Mouse (Mus musculus): ENCODE results near the gene Kank4. TPM values are rescaled to one million over a fixed set of nuclear protein-coding genes. Genes with fewer than 3 reads are reported as not detected.
"Not testable (repeated sequence)": the region's sequence is repeated elsewhere in the genome, so short reads cannot be mapped to it uniquely, and the experiment has no call there.

The Kank4 gene
- polyA plus RNA-seq, 1 experiment from 2014 or later, result 0.89 TPM

DNA sequence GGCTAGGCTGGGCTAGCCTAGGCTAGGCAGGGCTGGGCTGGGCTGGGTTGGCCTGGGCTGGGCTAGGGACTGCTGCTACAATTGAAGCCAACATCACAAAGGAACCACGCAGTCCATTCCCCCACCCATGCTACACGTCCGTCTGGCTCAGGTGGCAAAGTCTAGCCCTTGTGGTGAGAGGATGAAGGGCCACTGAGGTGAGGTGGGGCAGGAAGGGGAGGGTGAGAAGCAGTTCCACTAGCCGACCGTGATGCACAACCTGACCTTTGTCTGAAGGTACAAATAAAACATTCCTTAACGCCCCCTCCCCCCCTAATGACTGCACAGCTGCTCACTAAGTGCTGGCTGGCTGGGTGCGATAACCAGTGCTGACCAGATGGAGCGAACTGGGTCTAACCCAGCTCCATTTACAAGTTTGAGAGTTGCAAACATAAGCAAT lies 28.4 kb upstream of the Kank4 start:
- ATAC-seq (ENCODE audit: low FRiP score, low read depth), result no peak
- no peak overlapping the region for H3K4me2 ChIP-seq (replicated peaks)
- no peak overlapping the region for H3K9ac ChIP-seq (replicated peaks)
- H3K36me3 ChIP-seq, result no peaks in the 10 kb centered on the region
- no peaks in the 10 kb centered on the region for H3K9me3 ChIP-seq
- no peak overlapping the region for H3K27ac ChIP-seq (replicated peaks)
- H3K27me3 ChIP-seq, result no peaks in the 10 kb centered on the region
- WGBS, result 90% methylated on average over 8 of the region's 8 CpGs
- H3K4me1 ChIP-seq, result 0 out of 2 replicates have a peak, but pooled peaks cover 5% of the 10 kb centered on the region
- H3K4me3 ChIP-seq, result no peak overlapping the region

DNA sequence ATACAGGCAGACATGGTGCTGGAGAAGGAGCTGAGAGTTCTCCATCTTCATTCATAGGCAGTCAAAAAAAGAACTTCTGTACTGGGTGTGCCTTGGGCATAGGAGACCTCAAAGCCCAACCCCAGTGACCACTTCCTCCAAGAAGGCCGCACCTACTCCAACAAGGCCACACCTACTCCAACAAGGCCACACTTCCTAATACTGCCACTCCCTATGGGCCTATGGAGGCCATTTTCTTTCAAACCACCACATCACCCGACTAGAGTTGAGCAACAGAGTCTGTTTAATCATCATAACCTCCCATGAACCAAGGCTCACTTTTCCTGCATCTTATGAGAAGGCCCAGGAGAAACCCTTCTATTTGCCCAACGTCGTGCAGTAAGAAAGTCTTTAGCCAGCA lies 27.9 kb upstream of the Kank4 start:
- Histone ChIP-seq H3K9me3 (no peaks in the 10 kb centered on the region), H3K36me3 (no peaks in the 10 kb centered on the region), H3K27me3 (no peaks in the 10 kb centered on the region), H3K4me2 (replicated peaks) (no peak overlapping the region), H3K27ac (replicated peaks) (no peak overlapping the region), H3K4me3 (no peak overlapping the region), H3K4me1 (peaks cover 10% of the 10 kb centered on the region; the same call in 1 of the 2 replicates), H3K9ac (replicated peaks) (no peak overlapping the region)
- 93% methylated on average over 4 of the region's 4 CpGs for WGBS
- ATAC-seq (ENCODE audit: low FRiP score, low read depth), result no peak

DNA sequence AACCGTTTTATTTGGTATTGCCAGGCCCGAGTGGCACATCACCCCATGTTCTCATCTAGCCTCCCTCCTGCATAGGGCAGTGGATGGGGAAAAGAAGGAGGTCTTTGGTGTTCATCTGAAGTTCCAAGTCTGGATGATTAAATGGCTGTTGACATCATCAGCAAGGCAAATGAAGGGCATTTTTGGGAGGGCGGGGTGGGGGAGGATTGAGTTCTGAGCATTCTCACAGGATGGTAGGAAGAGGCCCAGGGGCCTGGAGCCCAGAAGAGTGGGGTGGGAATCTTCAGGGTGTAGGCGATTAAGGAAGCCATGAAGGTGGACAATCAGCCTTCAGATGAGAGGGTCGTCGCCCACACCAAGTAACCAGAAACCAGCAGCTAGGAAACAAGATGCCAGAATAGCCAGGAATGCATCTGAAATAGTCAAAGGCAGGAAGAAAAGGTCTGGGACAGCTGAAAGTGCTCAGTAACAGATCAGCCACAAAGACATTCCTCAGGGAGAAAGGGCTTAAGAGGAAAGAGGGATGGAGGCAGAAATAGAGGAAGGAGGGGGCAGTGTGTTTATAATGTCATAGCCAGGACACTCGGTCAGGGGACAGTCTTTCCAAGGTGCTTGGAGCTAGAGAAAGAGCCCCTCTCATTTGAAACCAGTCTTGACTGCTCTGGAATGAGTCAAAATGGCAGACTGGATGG lies 26.7 kb upstream of the Kank4 start:
- ATAC-seq (ENCODE audit: low FRiP score, low read depth), result no peak
- 79% methylated on average over 7 of the region's 7 CpGs for WGBS
- H3K4me2 ChIP-seq (replicated peaks), result no peak overlapping the region

DNA sequence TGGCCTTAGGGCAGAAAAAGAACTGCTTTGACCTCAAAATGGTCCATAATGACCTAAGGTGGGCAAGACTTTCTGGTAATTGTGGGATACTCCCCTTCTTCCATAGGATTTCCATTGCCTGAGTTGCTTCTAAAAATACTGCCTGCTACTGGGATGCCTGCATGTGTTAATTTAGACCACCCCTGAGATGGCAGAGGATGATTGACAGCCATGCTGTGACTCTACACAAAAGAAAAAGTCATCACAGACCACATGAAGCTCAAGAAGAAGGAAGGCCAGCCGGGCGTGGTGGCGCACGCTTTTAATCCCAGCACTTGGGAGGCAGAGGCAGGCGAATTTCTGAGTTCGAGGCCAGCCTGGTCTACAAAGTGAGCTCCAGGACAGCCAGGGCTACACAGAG lies 23.9 kb upstream of the Kank4 start:
- WGBS, result 71% methylated on average over 6 of the region's 6 CpGs
- peaks cover 10% of the 10 kb centered on the region; the same call in 1 of the 2 replicates for H3K4me1 ChIP-seq
- not testable (repeated sequence) for H3K27ac ChIP-seq (replicated peaks); H3K36me3 ChIP-seq; H3K9me3 ChIP-seq; H3K27me3 ChIP-seq; H3K4me2 ChIP-seq (replicated peaks); H3K4me3 ChIP-seq; ATAC-seq (ENCODE audit: low FRiP score, low read depth); H3K9ac ChIP-seq (replicated peaks)

More for the DNA sequence above, 26.7 kb upstream of the Kank4 start:
- Histone ChIP-seq H3K27me3 (no peaks in the 10 kb centered on the region), H3K9ac (replicated peaks) (no peak overlapping the region), H3K36me3 (no peaks in the 10 kb centered on the region), H3K4me3 (no peak overlapping the region), H3K27ac (replicated peaks) (no peak overlapping the region), H3K4me1 (peaks cover 10% of the 10 kb centered on the region; the same call in 1 of the 2 replicates), H3K9me3 (no peaks in the 10 kb centered on the region)

DNA sequence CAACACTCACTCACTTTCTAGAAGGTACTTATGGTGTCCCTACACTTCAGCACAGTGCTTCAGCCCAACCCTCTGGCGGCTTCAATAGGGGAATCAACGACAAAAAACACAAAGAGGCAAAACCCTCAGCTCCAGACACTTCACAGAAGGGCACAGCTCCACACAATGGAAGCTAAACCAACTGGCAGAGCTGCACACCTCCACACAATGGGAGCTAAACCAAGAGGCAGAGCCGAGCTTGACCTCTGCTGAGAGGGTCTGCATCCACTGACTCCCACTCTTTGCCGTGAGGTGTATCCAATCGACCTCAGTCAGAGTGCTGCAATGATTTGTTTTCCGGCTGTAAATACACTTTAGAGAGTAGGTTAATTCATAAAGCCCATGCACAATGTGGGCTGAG lies 23.2 kb upstream of the Kank4 start:
- 0 out of 2 replicates have a peak, but pooled peaks cover 4% of the 10 kb centered on the region for H3K27me3 ChIP-seq
- no peak overlapping the region for H3K4me3 ChIP-seq
- H3K4me2 ChIP-seq (replicated peaks), result no peak overlapping the region
- no peaks in the 10 kb centered on the region for H3K9me3 ChIP-seq
- no peaks in the 10 kb centered on the region for H3K36me3 ChIP-seq
- WGBS, result 17% methylated on average over 6 of the region's 6 CpGs
- H3K27ac ChIP-seq (replicated peaks), result no peak overlapping the region
- H3K4me1 ChIP-seq, result peaks cover 10% of the 10 kb centered on the region; the same call in 1 of the 2 replicates
- no peak overlapping the region for H3K9ac ChIP-seq (replicated peaks)
- peak; percentile 54; the same call in 1 of the 2 replicates for ATAC-seq (ENCODE audit: low FRiP score, low read depth)

DNA sequence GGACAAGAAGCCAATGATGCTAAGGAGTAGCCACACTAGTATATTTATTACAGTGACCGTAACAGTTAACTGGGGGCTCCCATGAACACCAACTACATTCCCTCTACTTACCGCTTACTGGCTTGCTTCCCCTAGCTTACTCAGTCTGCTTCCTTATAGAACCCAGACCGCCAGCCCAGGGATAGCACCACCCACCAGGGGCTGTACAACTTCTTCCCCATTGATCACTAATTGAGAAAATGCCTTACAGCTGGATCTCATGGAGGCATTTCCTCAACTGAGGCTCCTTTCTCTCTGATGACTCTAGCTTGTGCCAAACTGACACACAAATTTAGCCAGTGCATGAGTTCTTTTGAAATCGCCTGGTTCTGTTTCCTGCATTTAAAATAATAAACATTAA lies 21.6 kb upstream of the Kank4 start:
- Histone ChIP-seq H3K9ac (replicated peaks) (no peak overlapping the region), H3K4me3 (no peak overlapping the region), H3K4me1 (peaks cover 10% of the 10 kb centered on the region; the same call in 1 of the 2 replicates), H3K27ac (replicated peaks) (no peak overlapping the region), H3K27me3 (0 out of 2 replicates have a peak, but pooled peaks cover 4% of the 10 kb centered on the region), H3K36me3 (no peaks in the 10 kb centered on the region), H3K4me2 (replicated peaks) (no peak overlapping the region), H3K9me3 (no peaks in the 10 kb centered on the region)
- 82% methylated on average over 4 of the region's 4 CpGs for WGBS
- no peak for ATAC-seq (ENCODE audit: low FRiP score, low read depth)

DNA sequence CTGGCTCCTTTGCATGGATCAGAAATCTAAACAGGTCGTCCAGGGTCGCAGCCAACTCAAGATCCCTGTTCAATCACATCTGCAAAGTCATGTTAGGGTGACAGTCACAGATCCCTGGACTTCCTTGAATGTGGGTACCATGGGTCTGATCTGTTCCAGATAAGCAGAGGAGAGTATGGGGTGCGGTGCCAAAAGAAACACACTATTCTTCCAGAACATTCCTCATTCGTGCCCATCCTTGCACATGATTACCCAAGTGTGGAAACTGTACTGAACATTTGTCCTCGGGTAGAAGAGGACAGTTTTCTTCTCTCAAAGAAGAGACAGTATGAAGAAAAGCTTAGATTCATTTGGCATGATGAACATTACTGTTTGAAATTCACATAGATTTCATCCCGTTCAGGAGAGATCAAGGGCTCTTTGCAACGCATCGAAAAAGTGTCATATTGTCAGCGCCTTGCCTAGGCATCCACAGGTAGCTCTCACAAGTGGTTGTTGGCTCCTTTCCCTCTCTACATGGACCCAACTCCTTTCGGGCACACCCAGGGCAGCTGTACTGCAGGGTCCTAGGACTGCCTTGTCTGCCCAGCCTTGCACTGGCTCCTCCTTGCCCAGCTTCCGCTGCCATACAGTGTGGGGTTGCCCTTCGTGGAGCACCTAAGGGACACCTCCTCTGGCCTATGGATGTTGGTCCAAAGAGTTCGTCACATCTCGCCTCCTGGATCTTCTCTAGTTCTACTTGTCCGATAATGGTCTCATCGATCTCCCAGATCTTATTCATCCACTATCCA lies 20.6 kb upstream of the Kank4 start:
- WGBS, result 94% methylated on average over 16 of the region's 16 CpGs
- ATAC-seq (ENCODE audit: low FRiP score, low read depth), result no peak
- H3K27me3 ChIP-seq, result 0 out of 2 replicates have a peak, but pooled peaks cover 4% of the 10 kb centered on the region

DNA sequence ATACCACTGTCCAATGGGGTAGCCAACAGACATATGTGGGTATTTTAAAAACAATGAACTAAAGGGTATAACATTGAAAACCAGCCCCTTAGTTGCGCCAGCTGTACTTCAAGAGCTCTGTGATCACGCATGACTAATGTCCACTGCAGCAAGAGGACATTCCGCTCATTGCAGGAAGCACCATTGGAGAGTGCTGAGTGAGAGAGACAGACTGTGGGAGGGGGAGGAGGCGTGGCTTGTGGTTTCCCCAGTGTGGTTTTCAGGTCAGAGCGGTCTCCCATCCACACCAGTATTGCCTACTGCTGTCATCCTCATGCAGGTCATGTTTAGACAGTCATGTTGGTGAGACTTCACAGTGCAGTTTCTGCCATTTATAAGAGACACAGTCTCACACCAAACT lies 19.2 kb upstream of the Kank4 start:
- H3K4me1 ChIP-seq, result peaks cover 10% of the 10 kb centered on the region; the same call in 1 of the 2 replicates
- H3K27me3 ChIP-seq, result 0 out of 2 replicates have a peak, but pooled peaks cover 4% of the 10 kb centered on the region
- WGBS, result 55% methylated on average over 5 of the region's 5 CpGs
- no peak overlapping the region for H3K27ac ChIP-seq (replicated peaks)
- no peak overlapping the region for H3K9ac ChIP-seq (replicated peaks)
- no peaks in the 10 kb centered on the region for H3K36me3 ChIP-seq
- no peak for ATAC-seq (ENCODE audit: low FRiP score, low read depth)
- H3K4me3 ChIP-seq, result no peak overlapping the region
- H3K9me3 ChIP-seq, result no peaks in the 10 kb centered on the region
- H3K4me2 ChIP-seq (replicated peaks), result no peak overlapping the region

More for the DNA sequence above, 20.6 kb upstream of the Kank4 start:
- no peak overlapping the region for H3K4me3 ChIP-seq
- peaks cover 10% of the 10 kb centered on the region; the same call in 1 of the 2 replicates for H3K4me1 ChIP-seq
- no peaks in the 10 kb centered on the region for H3K36me3 ChIP-seq
- no peak overlapping the region for H3K27ac ChIP-seq (replicated peaks)
- H3K9ac ChIP-seq (replicated peaks), result no peak overlapping the region
- no peaks in the 10 kb centered on the region for H3K9me3 ChIP-seq
- H3K4me2 ChIP-seq (replicated peaks), result no peak overlapping the region

DNA sequence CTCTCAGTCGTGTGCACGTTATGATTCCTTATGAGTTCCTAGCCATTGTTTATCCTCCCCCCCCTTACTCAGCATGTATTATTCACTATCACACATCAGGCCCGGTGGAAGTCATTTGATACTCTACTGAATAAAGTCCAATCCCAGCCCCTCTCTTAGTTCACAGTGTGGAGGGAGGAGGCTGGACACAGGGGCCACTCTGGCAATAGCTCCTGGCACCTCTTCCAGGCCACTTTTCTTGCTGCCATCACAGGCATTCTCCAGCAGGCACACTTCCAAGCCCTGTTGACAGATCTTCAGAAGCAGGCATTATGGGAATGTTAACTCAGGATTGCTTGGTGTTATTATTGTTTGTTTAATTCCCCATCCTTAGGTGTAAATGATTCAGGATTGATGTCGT lies 17.4 kb upstream of the Kank4 start:
- Histone ChIP-seq H3K9ac (replicated peaks) (no peak overlapping the region), H3K4me1 (no peaks in the 10 kb centered on the region), H3K36me3 (no peaks in the 10 kb centered on the region), H3K9me3 (no peaks in the 10 kb centered on the region), H3K27me3 (0 out of 2 replicates have a peak, but pooled peaks cover 4% of the 10 kb centered on the region), H3K4me2 (replicated peaks) (no peak overlapping the region), H3K27ac (replicated peaks) (no peak overlapping the region), H3K4me3 (no peak overlapping the region)
- no peak for ATAC-seq (ENCODE audit: low FRiP score, low read depth)
- 70% methylated on average over 4 of the region's 4 CpGs for WGBS

DNA sequence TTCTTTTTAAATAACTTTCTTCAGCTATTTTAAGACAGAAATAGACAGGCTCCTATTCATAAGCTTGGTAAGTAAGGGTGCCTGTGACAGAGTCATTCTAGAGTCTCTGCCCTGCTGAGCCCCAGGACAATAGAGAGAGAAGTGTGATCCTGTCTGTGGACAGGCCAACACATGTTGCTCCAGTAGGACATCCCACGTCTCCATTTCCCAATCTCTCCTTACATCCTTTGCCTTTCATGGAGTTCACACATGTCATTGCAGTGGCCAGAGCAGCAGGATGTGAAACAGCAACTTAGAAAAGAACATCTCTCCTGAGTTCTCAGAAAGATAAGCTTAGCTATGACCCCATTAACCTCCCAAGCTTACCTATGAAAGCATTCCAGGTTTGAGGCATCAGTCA lies 14.4 kb upstream of the Kank4 start:
- ATAC-seq (ENCODE audit: low FRiP score, low read depth), result no peak
- H3K27me3 ChIP-seq, result 0 out of 2 replicates have a peak, but pooled peaks cover 4% of the 10 kb centered on the region
- WGBS, result 78% methylated on average over 1 of the region's 1 CpGs
- H3K36me3 ChIP-seq, result no peaks in the 10 kb centered on the region
- H3K27ac ChIP-seq (replicated peaks), result no peak overlapping the region
- no peak overlapping the region for H3K4me3 ChIP-seq
- H3K4me1 ChIP-seq, result no peaks in the 10 kb centered on the region
- no peaks in the 10 kb centered on the region for H3K9me3 ChIP-seq
- H3K9ac ChIP-seq (replicated peaks), result no peak overlapping the region
- no peak overlapping the region for H3K4me2 ChIP-seq (replicated peaks)

DNA sequence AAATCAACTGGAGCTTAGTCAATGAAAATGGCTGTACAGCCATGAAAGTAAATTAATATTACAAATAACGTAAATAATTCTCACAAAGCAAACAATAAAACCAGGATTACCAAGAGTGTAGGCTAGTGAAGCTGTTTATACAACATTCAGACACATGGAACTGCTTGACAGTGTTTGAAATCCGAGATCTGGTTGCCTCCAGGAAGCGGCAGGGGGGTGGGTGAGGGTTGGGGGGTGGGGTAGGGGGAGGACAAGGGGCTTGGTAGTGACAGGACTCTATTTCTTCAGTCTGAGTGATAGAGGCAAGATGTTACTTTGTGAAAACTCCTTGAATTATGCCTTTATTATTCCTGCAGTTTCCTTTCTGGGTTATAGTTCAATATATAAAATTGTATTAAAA lies 9.4 kb upstream of the Kank4 start:
- Histone ChIP-seq H3K4me3 (no peak overlapping the region), H3K36me3 (no peaks in the 10 kb centered on the region), H3K4me2 (replicated peaks) (no peak overlapping the region), H3K27me3 (no peaks in the 10 kb centered on the region), H3K9ac (replicated peaks) (no peak overlapping the region), H3K27ac (replicated peaks) (no peak overlapping the region), H3K9me3 (no peaks in the 10 kb centered on the region), H3K4me1 (no peaks in the 10 kb centered on the region)
- 54% methylated on average over 3 of the region's 3 CpGs for WGBS
- ATAC-seq (ENCODE audit: low FRiP score, low read depth), result no peak

DNA sequence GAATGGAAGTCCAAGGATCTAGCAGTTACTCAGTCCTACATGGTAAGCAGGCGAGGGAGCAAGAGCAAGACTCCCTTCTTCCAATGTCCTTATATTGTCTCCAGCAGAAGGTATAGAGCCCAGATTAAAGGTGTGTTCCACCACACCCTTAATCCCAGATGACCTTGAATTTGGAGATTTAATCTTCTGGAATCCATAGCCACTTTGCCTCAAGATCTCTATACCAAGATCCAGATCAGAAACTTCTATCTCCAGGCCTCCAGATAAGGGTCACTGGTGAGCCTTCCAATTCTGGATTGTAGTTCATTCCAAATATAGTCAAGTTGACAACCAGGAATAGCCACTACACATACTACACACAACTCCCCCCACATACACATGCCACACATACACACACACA lies 6.4 kb upstream of the Kank4 start, which contains the start of gene I0C0044D17Rik:
Gene I0C0044D17Rik (minus strand): TSS at position 101 of the 400 bp plus-strand sequence.
- peaks cover 17% of the 10 kb centered on the region for H3K27me3 ChIP-seq
- H3K9ac ChIP-seq (replicated peaks); H3K36me3 ChIP-seq; H3K4me2 ChIP-seq (replicated peaks); ATAC-seq (ENCODE audit: low FRiP score, low read depth); H3K9me3 ChIP-seq; H3K4me1 ChIP-seq; H3K4me3 ChIP-seq; H3K27ac ChIP-seq (replicated peaks): not testable (repeated sequence)
- 88% methylated on average over 1 of the region's 1 CpGs for WGBS
